Comparison of ENCODE assay signal across 13 mouse cellular contexts in genomic region chr19:42131101-42131500, GRCm38 (mm10). TPM values are rescaled to one million over a fixed set of nuclear protein-coding genes. Genes with fewer than 3 reads are reported as not detected.
A peak's percentile ranks its signal among the peaks of the same experiment; 100 is the strongest.
DNase-seq lines count a peak whose midpoint lies in the region; TF ChIP-seq lines count a peak whose summit lies in the region.
"Had no signal": no experiment of that assay in that cellular context is flagged by ENCODE, and none has a peak within 500 bp of the region (broad histone marks: within the 10 kb centered on the region; RNA-seq: fewer than 3 reads in every experiment).

No protein-coding gene starts in this region.

- TF ChIP-seq CTCF in bone marrow macrophage, adult 2 months (IDR thresholded peaks at IDR 0.05; ENCODE audit: low read depth, low read length) = no peak

- peak; percentile 95 for DNase-seq in heart, adult 11 months
- DNase-seq in heart, postnatal 14 days = no peak
- DNase-seq in 416B (ENCODE audit: low read depth) = peak; percentile 80
- peak; percentile 66 for DNase-seq in lung, postnatal 36 days
- DNase-seq in left cerebral cortex, adult 9 months (ENCODE audit: low spot score in 2 of 2) = no peak
- no peak for DNase-seq in cerebellum, postnatal 14 days
- no peak for DNase-seq in retina, embryonic 14.5 days (ENCODE audit: low spot score)
- DNase-seq: gastrocnemius, postnatal 36 days; layer of hippocampus, adult 9-11 months; liver, embryonic 13.5 days had no signal

- H3K4me1 ChIP-seq in bone marrow macrophage, adult 2 months (ENCODE audit: control insufficient read depth, insufficient read depth, low read length) = peaks cover 47% of the 10 kb centered on the region

- TF ChIP-seq POLR2A in bone marrow macrophage, adult 2 months (IDR thresholded peaks at IDR 0.05; ENCODE audit: borderline replicate concordance, low read depth, low read length) = no peak

- peak overlapping the region; percentile 81 for H3K27ac ChIP-seq in bone marrow macrophage, adult 2 months (ENCODE audit: insufficient read depth, low read depth, low read length)
- H3K27ac ChIP-seq: liver, embryonic 13.5 days; midbrain, embryonic 12.5 days; neural tube, embryonic 13.5 days had no signal

- intact Hi-C loops in heart, postnatal 14 days (cut with DNase I) = no loop called here

- peak overlapping the region; percentile 1; the same call in 1 of the 2 replicates for H3K4me3 ChIP-seq in bone marrow macrophage, adult 2 months (ENCODE audit: insufficient read depth, low read length)
- H3K4me3 ChIP-seq: liver, embryonic 13.5 days; midbrain, embryonic 12.5 days; neural tube, embryonic 13.5 days had no signal

RNA-seq across cellular contexts. Expression of gene Avpi1, which starts 2.2 kb away (rescaled TPM):
- 10 to 100 TPM; 10.8 to 11.7 TPM for total RNA-seq in heart, postnatal 14 days (2021)
- polyA plus RNA-seq in bone marrow macrophage, adult 2 months (2012; ENCODE audit: insufficient read depth, insufficient read length, missing spikeins) = 16.9 and 21.3 TPM in 2 replicates

RNA-seq across cellular contexts. Expression of gene Marveld1, which starts 16.1 kb away (rescaled TPM):
- total RNA-seq in heart, postnatal 14 days (2021) = 10 to 100 TPM; 21.6 to 23.8 TPM
- polyA plus RNA-seq in bone marrow macrophage, adult 2 months (2012; ENCODE audit: insufficient read depth, insufficient read length, missing spikeins) = 32.4 TPM in 2 replicates

RNA-seq across cellular contexts. Expression of gene Zfyve27, which starts 32.6 kb away (rescaled TPM):
- total RNA-seq in heart, postnatal 14 days (2021) = 10 to 100 TPM; 24.6 to 26.5 TPM
- polyA plus RNA-seq in bone marrow macrophage, adult 2 months (2012; ENCODE audit: insufficient read depth, insufficient read length, missing spikeins) = 30.7 and 32.3 TPM in 2 replicates

RNA-seq across cellular contexts. Expression of gene Pi4k2a, which starts 40.8 kb away (rescaled TPM):
- total RNA-seq in heart, postnatal 14 days (2021) = 10 to 100 TPM; 17.2 to 20.6 TPM
- polyA plus RNA-seq in bone marrow macrophage, adult 2 months (2012; ENCODE audit: insufficient read depth, insufficient read length, missing spikeins) = 42.6 and 44.6 TPM in 2 replicates

RNA-seq across cellular contexts. Expression of gene Morn4, which starts 44.9 kb away (rescaled TPM):
- 1 to 10 TPM; 4.5 to 5.3 TPM for total RNA-seq in heart, postnatal 14 days (2021)
- polyA plus RNA-seq in bone marrow macrophage, adult 2 months (2012; ENCODE audit: insufficient read depth, insufficient read length, missing spikeins) = 1.3 and 1.4 TPM in 2 replicates

Comparison
In these comparisons a context has a peak if more than half of its experiments do, and no peak if none do; other contexts are left out.
1. DNase-seq: peak in heart, adult 11 months (single experiment), 416B (single experiment) and lung, postnatal 36 days (single experiment); none in heart, postnatal 14 days (0 of 2), left cerebral cortex, adult 9 months (0 of 2), cerebellum, postnatal 14 days (0 of 2) and retina, embryonic 14.5 days (single experiment).